24 mouse cellular contexts compared by ENCODE assay signal in genomic region chr16:7892799-7893198, GRCm38 (mm10).
DNase-seq lines count a peak whose midpoint lies in the region; ATAC-seq lines count a peak whose summit lies in the region.
"Had no signal": no experiment of that assay in that cellular context is flagged by ENCODE, and none has a peak within 500 bp of the region (broad histone marks: within the 10 kb centered on the region; RNA-seq: fewer than 3 reads in every experiment).

No protein-coding gene starts in this region.

- intact Hi-C loops in heart, postnatal 10 days (cut with DNase I) = no loop called here

- H3K4me3 ChIP-seq in forebrain, embryonic 14.5 days (ENCODE audit: low read depth, low read length) = no peak overlapping the region
- H3K4me3 ChIP-seq in forebrain, embryonic 15.5 days = no peak overlapping the region
- H3K4me3 ChIP-seq: embryonic facial prominence, embryonic 15.5 days; limb, embryonic 12.5 days; neural tube, embryonic 15.5 days; stomach, embryonic 15.5 days had no signal

- no peak overlapping the region for H3K9ac ChIP-seq in forebrain, embryonic 14.5 days (ENCODE audit: low read length)
- H3K9ac ChIP-seq in forebrain, embryonic 15.5 days (replicated peaks) = no peak overlapping the region
- H3K9ac ChIP-seq: embryonic facial prominence, embryonic 15.5 days; hindbrain, embryonic 14.5 days; limb, embryonic 12.5 days; liver, postnatal 0 days; neural tube, embryonic 15.5 days; stomach, embryonic 15.5 days had no signal

- H3K4me2 ChIP-seq in forebrain, embryonic 14.5 days (ENCODE audit: low read length) = no peak overlapping the region
- H3K4me2 ChIP-seq in forebrain, embryonic 15.5 days (replicated peaks) = no peak overlapping the region
- H3K4me2 ChIP-seq: embryonic facial prominence, embryonic 15.5 days; hindbrain, embryonic 14.5 days; limb, embryonic 12.5 days; liver, embryonic 11.5 days; neural tube, embryonic 15.5 days; stomach, embryonic 15.5 days had no signal

- peak; percentile 0 for DNase-seq in 3T3-L1 (ENCODE audit: low read depth, low spot score)
- peak; percentile 1 for DNase-seq in NIH3T3 (ENCODE audit: low read depth)
- DNase-seq in frontal cortex, postnatal 36 days (ENCODE audit: low spot score in 2 of 2) = peak; percentile 7 to 14
- DNase-seq in right cerebral cortex, postnatal 14 days = peak; percentile 5
- no peak for DNase-seq in heart, postnatal 10 days
- no peak for DNase-seq in forebrain, embryonic 14.5 days (ENCODE audit: low spot score)
- DNase-seq: adrenal gland, postnatal 10 days; cerebellum, adult 8-10 months; gastrocnemius, postnatal 14 days; heart, postnatal 36 days; kidney, adult 18-20 months; liver, postnatal 0 days; thymus, adult 18-20 months; thymus, postnatal 36 days had no signal

- no peaks in the 10 kb centered on the region for H3K4me1 ChIP-seq in forebrain, embryonic 14.5 days (ENCODE audit: control insufficient read depth, insufficient read depth, low read length)
- H3K4me1 ChIP-seq in forebrain, embryonic 15.5 days = no peaks in the 10 kb centered on the region
- H3K4me1 ChIP-seq: embryonic facial prominence, embryonic 15.5 days; limb, embryonic 12.5 days; neural tube, embryonic 15.5 days; stomach, embryonic 15.5 days had no signal

- H3K27me3 ChIP-seq in forebrain, embryonic 14.5 days (replicated peaks; ENCODE audit: control insufficient read depth, insufficient read depth, low read length) = no peaks in the 10 kb centered on the region
- no peaks in the 10 kb centered on the region for H3K27me3 ChIP-seq in forebrain, embryonic 15.5 days
- H3K27me3 ChIP-seq: embryonic facial prominence, embryonic 15.5 days; limb, embryonic 12.5 days; neural tube, embryonic 15.5 days; stomach, embryonic 15.5 days had no signal

- ATAC-seq in forebrain, embryonic 14.5 days = no peak
- no peak for ATAC-seq in forebrain, embryonic 15.5 days (replicated peaks)
- ATAC-seq: inflammation-experienced regulatory T-cells, adult 6 months; liver, postnatal 0 days; lung, postnatal 0 days had no signal

- no peaks in the 10 kb centered on the region for H3K36me3 ChIP-seq in forebrain, embryonic 14.5 days (ENCODE audit: control insufficient read depth, insufficient read depth, low read length)
- no peaks in the 10 kb centered on the region for H3K36me3 ChIP-seq in forebrain, embryonic 15.5 days
- H3K36me3 ChIP-seq: embryonic facial prominence, embryonic 15.5 days; limb, embryonic 12.5 days; neural tube, embryonic 15.5 days; stomach, embryonic 15.5 days had no signal

- H3K27ac ChIP-seq in forebrain, embryonic 14.5 days (ENCODE audit: low read depth, low read length) = no peak overlapping the region
- no peak overlapping the region for H3K27ac ChIP-seq in forebrain, embryonic 15.5 days (replicated peaks)
- H3K27ac ChIP-seq: embryonic facial prominence, embryonic 15.5 days; hindbrain, embryonic 14.5 days; limb, embryonic 12.5 days; macrophage; neural tube, embryonic 15.5 days; stomach, embryonic 15.5 days had no signal

- no peaks in the 10 kb centered on the region for H3K9me3 ChIP-seq in forebrain, embryonic 14.5 days (replicated peaks; ENCODE audit: control insufficient read depth, low read length)
- H3K9me3 ChIP-seq in forebrain, embryonic 15.5 days = no peaks in the 10 kb centered on the region
- H3K9me3 ChIP-seq: embryonic facial prominence, embryonic 15.5 days; limb, embryonic 12.5 days; neural tube, embryonic 15.5 days; stomach, embryonic 15.5 days had no signal

- WGBS in forebrain, embryonic 14.5 days = 78% methylated on average over 5 of the region's 5 CpGs
- 81% methylated on average over 5 of the region's 5 CpGs for WGBS in forebrain, embryonic 15.5 days

Comparison
In these comparisons a context has a peak if more than half of its experiments do, and no peak if none do; other contexts are left out.
1. DNase-seq: peak in 3T3-L1 (single experiment), NIH3T3 (single experiment), frontal cortex, postnatal 36 days (2 of 2) and right cerebral cortex, postnatal 14 days (single experiment); none in heart, postnatal 10 days (0 of 2) and forebrain, embryonic 14.5 days (single experiment).